Mouse (Mus musculus) spleen, adult 2 months (tissue): ENCODE data around the gene Sult2b1.

Source experiments
- CTCF ChIP-seq: fragments of 200-500 bp; IDR thresholded peaks from 2 replicates; pipeline ENCODE4 v1.5.1; 2011; ENCODE audit warnings: mild to moderate bottlenecking, inconsistent platforms; ENCODE audit not compliant: insufficient read depth, insufficient read length, insufficient replicate concordance; ENCODE audit errors: extremely low read depth
- POLR2A ChIP-seq: fragments of 200-500 bp; IDR thresholded peaks from 2 replicates; pipeline ENCODE4 v1.6.1; 2011; ENCODE audit warnings: low read depth, low read length, inconsistent platforms

- TF ChIP-seq CTCF, result no peak
- TF ChIP-seq POLR2A, result no peak
Observed at GRCm38 (mm10) chr7:45786661-45787413, 2.4 kb upstream of the Sult2b1 start.
